Mouse (Mus musculus): ENCODE results near the gene Ttc9c. TPM values are rescaled to one million over a fixed set of nuclear protein-coding genes. Genes with fewer than 3 reads are reported as not detected.
"Not testable (repeated sequence)": the region's sequence is repeated elsewhere in the genome, so short reads cannot be mapped to it uniquely, and the experiment has no call there.

Ttc9c gene
- polyA plus RNA-seq, 1 experiment from 2014 or later, result 22.5 TPM

DNA sequence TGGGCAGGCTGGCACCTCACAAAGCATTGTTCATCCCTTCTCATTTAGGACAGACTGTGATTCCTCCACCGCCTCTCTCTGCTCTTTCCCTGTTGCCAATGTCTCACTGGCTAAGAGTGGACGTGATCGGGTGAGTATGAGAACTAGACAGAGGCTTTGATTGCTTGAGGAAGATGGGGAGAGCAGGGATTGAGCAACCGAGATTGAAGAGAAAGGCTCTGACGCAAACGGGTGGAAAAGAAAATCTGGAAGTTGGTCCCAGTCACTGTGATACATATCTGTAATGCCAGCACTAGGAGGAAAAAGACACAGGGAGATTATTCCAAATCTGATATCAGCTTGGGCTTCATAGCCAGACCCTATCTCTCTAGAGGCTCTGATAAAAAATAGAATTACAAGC is 23.8 kb upstream of the Ttc9c start:
- Histone ChIP-seq H3K9me3 (replicated peaks) (no peaks in the 10 kb centered on the region), H3K36me3 (replicated peaks) (peaks cover 38% of the 10 kb centered on the region), H3K27ac (replicated peaks) (no peak overlapping the region), H3K27me3 (no peaks in the 10 kb centered on the region), H3K4me1 (replicated peaks) (peaks cover 40% of the 10 kb centered on the region), H3K4me3 (replicated peaks) (no peak overlapping the region), H3K4me2 (no peak overlapping the region), H3K9ac (no peak overlapping the region)
- 66% methylated on average over 6 of the region's 6 CpGs for WGBS (ENCODE audit: insufficient replicate concordance)
- no peak for ATAC-seq (ENCODE audit: insufficient read depth)

DNA sequence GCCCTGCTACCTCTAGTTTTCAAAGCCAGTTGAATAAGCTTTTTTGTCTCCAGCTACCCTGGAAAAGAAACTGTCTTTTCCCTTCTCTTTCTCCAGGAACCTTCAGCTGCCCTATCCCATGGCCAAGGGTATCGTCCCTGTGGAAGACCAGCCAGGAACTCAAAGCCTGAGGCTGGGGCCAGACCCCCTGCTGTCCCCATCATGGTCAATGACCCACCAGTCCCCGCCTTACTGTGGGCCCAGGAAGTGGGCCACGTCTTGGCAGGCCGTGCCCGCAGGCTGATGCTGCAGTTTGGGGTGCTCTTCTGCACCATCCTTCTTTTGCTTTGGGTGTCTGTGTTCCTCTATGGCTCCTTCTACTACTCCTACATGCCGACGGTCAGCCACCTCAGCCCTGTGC is 21.9 kb upstream of the Ttc9c start:
- Histone ChIP-seq H3K36me3 (replicated peaks) (peaks cover 22% of the 10 kb centered on the region), H3K4me3 (replicated peaks) (peak overlapping the region; percentile 65), H3K27ac (replicated peaks) (0 out of 2 replicates have a peak overlapping the region, but pooled peaks have one; percentile 31), H3K9ac (peak overlapping the region; percentile 66; the same call in 1 of the 2 replicates), H3K4me1 (replicated peaks) (peaks cover 48% of the 10 kb centered on the region), H3K9me3 (replicated peaks) (no peaks in the 10 kb centered on the region), H3K4me2 (peak overlapping the region; percentile 86), H3K27me3 (no peaks in the 10 kb centered on the region)
- no peak for ATAC-seq (ENCODE audit: insufficient read depth)
- WGBS (ENCODE audit: insufficient replicate concordance), result 69% methylated on average over 7 of the region's 7 CpGs

DNA sequence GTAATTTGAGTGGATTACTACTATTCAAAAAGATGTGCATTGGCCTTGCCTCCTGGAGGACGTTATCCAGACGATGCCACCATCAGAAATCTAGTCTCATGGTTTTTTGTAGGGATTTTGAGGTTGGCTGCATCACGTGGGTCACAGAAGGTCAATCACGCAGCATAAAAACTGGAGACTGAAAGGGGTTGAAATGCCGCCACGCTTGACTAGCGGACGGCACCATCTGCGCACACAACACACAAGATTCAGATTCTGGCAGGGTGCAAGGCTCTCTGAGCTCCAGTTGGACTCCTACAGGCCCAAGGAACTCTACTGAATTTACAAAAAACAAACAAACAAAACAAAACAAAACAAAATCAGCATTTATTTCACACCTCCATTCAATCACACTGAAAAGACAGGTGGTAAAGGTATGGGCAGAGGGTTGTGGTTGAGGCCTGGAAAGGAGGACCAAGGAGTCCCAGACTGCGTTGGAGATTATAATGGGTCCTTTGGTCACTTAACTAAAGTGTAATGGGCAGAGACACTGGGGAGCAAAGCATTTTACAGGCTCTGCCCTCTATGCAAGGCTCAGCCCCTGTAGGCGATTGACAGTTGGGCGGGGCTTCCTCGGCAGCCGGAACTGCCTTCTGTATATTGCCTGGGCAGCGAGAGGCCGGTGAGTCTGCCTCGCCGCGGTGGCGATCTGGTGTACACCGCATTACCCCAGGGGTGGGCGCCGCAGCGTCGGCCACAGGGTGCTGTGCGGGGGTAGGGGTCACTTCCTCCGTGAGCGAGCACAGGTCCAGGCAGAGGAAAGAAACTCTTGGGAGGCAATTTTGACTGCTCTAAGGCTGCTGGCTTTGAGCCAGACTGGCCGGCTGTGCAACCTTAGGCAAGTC is 21.0 kb upstream of the Ttc9c start:
- H3K27ac ChIP-seq (replicated peaks), result peak overlapping the region; percentile 31; the same call in 1 of the 2 replicates
- H3K4me2 ChIP-seq, result peak overlapping the region; percentile 86
- ATAC-seq (ENCODE audit: insufficient read depth), result peak; percentile 71
- H3K4me1 ChIP-seq (replicated peaks), result peaks cover 48% of the 10 kb centered on the region
- WGBS (ENCODE audit: insufficient replicate concordance), result 26% methylated on average over 29 of the region's 29 CpGs
- H3K36me3 ChIP-seq (replicated peaks), result peaks cover 23% of the 10 kb centered on the region
- H3K9me3 ChIP-seq (replicated peaks), result no peaks in the 10 kb centered on the region
- peak overlapping the region; percentile 65 for H3K4me3 ChIP-seq (replicated peaks)
- H3K27me3 ChIP-seq, result no peaks in the 10 kb centered on the region
- peak overlapping the region; percentile 66 for H3K9ac ChIP-seq

DNA sequence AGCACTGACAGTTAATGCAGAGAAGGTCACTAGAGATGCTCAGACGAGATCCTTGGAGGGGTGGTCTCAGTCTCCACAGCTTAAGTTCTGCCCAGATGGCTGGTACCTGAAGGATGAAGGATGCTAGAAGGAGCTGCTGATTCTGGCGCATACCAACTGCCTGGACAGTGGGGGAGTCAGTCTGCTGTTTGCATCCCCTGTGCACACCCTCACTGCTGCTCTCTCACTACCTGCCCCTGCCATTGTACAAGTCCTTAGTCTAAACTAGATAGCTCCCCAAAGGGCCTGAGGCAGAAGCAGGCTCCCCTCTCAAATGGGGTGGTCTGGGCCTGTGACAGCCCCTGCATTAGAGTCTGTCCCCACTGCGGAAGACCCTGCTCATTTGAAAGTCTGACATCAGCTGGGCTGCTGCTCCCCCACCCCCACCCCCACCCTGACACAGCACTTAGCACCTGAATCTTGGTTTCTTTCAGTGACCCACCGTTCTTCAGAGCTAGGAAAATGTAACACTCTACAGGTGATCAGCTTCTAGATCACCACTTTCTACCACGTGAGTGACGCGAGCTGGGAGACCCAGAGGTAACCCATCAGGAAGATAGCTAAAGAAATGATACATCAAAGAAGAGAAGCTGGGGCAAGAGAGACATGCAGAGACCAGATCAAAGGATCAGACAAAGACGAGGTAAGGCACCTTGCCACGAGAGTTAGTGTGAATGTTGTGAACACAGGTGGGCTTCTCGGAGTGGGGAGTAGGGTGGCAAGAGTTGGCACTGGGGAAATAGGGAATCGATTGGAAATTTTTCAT is 20.2 kb upstream of the Ttc9c start, which contains the start of gene Gng3:
Gng3 (minus strand) TSS at position 92 of the 805 bp plus-strand sequence.
- ATAC-seq (ENCODE audit: insufficient read depth), result no peak
- H3K9ac ChIP-seq, result peak within 1 kb of the TSS; percentile 66

DNA sequence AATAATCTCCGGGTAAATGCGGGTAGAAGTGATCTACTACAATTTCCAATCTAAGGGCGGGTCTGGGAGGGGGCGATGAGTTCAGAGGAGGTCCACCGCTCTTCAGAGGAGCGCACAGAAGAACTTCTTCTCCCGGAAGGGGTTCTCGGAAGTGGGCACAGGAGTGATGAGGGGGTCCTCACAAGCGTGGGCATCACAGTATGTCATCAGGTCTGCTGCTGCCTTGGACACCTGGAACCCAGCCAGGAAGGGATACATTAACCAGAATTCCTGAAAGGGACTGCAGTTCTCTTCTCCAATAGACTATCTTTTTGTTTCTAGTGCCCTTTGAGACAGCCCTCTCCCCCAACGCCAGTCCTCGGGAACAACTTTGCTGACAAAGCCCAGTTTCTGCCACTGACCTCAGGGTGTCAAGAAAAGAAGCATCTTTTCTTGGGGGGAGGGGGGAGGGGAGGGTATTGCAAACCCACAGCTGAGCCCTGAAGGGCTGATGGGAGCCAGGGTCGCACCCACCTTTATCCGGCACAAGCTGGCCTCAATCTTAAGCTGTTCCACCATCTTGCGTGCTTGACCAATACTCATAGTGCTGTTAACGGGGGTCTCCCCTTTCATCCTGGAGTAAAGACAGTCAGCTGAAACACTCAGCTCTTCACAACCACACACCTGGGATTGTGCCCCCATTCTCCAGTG is 19.1 kb upstream of the Ttc9c start:
- H3K9ac ChIP-seq, result peak overlapping the region; percentile 66
- peak; percentile 5; the same call in 1 of the 2 replicates for ATAC-seq (ENCODE audit: insufficient read depth)
- no peaks in the 10 kb centered on the region for H3K9me3 ChIP-seq (replicated peaks)
- WGBS (ENCODE audit: insufficient replicate concordance), result 21% methylated on average over 15 of the region's 15 CpGs
- peak overlapping the region; percentile 85 for H3K27ac ChIP-seq (replicated peaks)
- H3K4me1 ChIP-seq (replicated peaks), result peaks cover 45% of the 10 kb centered on the region
- peak overlapping the region; percentile 89 for H3K4me2 ChIP-seq
- no peaks in the 10 kb centered on the region for H3K27me3 ChIP-seq
- H3K4me3 ChIP-seq (replicated peaks), result peak overlapping the region; percentile 67
- peaks cover 40% of the 10 kb centered on the region for H3K36me3 ChIP-seq (replicated peaks)

More for the DNA sequence above, 20.2 kb upstream of the Ttc9c start, which contains the start of gene Gng3:
- Histone ChIP-seq H3K4me3 (replicated peaks) (peak within 1 kb of the TSS; percentile 67), H3K4me1 (replicated peaks) (peaks cover 45% of the 10 kb centered on the region), H3K4me2 (peak within 1 kb of the TSS; percentile 89), H3K9me3 (replicated peaks) (no peaks in the 10 kb centered on the region), H3K27me3 (no peaks in the 10 kb centered on the region), H3K36me3 (replicated peaks) (peaks cover 29% of the 10 kb centered on the region), H3K27ac (replicated peaks) (peak within 1 kb of the TSS; percentile 85)
- WGBS (ENCODE audit: insufficient replicate concordance), result 70% methylated on average over 11 of the region's 11 CpGs

DNA sequence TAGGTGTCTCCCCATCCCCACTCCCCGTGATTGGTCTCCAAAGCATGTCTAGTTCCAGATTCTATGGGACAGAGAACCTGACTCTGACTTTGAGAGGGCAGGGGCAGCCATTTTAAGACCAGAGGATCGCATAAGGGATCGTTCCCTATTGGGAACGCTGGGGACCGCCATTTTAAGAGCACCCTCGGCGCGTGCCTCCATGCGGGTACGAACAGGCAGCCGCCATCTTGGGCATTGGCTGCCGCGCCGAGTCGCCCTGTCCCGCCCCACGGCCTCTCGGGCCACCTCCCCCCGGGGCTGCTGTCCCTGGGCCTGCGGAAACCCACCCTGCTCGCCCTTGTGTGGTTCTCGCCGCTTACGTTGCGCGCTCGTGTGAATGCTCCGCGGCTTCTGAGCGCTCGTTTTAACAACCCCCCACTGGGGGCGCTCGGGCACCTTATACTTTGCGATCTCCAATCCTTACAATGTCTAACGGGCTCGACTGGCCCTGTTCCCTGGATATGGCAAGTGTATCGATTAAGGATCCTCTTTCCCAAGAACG is 18.2 kb upstream of the Ttc9c start, which contains the start of gene Bscl2:
Bscl2 (plus strand) TSS at position 217 of the 541 bp plus-strand sequence.
- peak within 1 kb of the TSS; percentile 85 for H3K27ac ChIP-seq (replicated peaks)
- H3K9ac ChIP-seq, result peak within 1 kb of the TSS; percentile 66
- ATAC-seq (ENCODE audit: insufficient read depth), result peak; percentile 64
- H3K4me3 ChIP-seq (replicated peaks), result peak within 1 kb of the TSS; percentile 67
- WGBS (ENCODE audit: insufficient replicate concordance), result 1% methylated on average over 38 of the region's 38 CpGs
- no peaks in the 10 kb centered on the region for H3K27me3 ChIP-seq
- H3K36me3 ChIP-seq (replicated peaks), result peaks cover 46% of the 10 kb centered on the region
- H3K9me3 ChIP-seq (replicated peaks), result no peaks in the 10 kb centered on the region
- H3K4me2 ChIP-seq, result peak within 1 kb of the TSS; percentile 89
- peaks cover 45% of the 10 kb centered on the region for H3K4me1 ChIP-seq (replicated peaks)

DNA sequence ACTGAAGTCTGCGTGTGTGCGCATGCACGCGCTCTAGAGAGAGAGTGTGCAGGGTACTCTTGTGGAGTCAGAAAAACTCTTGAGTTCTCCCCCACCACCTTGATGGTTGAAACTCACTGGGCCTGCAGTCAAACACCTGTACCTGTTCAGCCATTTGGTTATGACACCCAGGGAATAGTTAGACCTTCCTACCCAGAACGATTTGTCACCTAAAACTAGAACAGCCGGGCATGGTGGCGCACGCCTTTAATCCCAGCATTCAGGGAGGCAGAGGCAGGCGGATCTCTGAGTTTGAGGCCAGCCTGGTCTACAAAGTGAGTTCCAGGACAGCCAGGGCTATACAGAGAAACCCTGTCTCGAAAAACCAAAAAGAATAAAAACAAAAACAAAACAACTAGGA is 17.2 kb upstream of the Ttc9c start:
- ATAC-seq (ENCODE audit: insufficient read depth), result not testable (repeated sequence)
- 93% methylated on average over 10 of the region's 10 CpGs for WGBS (ENCODE audit: insufficient replicate concordance)

DNA sequence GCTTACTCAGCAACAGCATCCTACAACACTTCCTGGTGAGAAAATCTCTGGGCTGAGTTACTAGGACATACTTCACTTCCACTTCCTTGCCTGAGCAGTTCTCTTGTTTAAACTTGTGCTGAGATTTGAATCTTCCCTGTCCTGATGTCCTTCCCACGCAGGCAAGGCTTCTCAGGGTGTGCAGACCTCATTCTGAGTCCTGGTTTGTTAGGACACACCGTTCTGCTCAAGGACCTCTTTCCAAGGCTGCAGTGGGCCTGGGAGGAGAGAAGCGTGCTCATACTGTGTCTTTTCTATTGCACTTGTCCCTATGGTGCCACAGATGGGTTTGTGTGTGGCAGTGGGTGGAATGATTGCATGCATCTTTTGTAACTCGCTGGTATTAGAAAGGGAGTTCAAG is 13.8 kb upstream of the Ttc9c start:
- Histone ChIP-seq H3K9ac (no peak overlapping the region), H3K36me3 (replicated peaks) (peaks cover 82% of the 10 kb centered on the region), H3K9me3 (replicated peaks) (no peaks in the 10 kb centered on the region), H3K27me3 (no peaks in the 10 kb centered on the region), H3K4me3 (replicated peaks) (no peak overlapping the region), H3K4me2 (no peak overlapping the region), H3K4me1 (replicated peaks) (peaks cover 14% of the 10 kb centered on the region), H3K27ac (replicated peaks) (0 out of 2 replicates have a peak overlapping the region, but pooled peaks have one; percentile 10)
- no peak for ATAC-seq (ENCODE audit: insufficient read depth)
- WGBS (ENCODE audit: insufficient replicate concordance), result 90% methylated on average over 4 of the region's 4 CpGs

More for the DNA sequence above, 17.2 kb upstream of the Ttc9c start:
- peaks cover 51% of the 10 kb centered on the region for H3K36me3 ChIP-seq (replicated peaks)
- not testable (repeated sequence) for H3K9ac ChIP-seq; H3K4me3 ChIP-seq (replicated peaks); H3K9me3 ChIP-seq (replicated peaks); H3K4me2 ChIP-seq; H3K27me3 ChIP-seq; H3K27ac ChIP-seq (replicated peaks)
- H3K4me1 ChIP-seq (replicated peaks), result peaks cover 42% of the 10 kb centered on the region

DNA sequence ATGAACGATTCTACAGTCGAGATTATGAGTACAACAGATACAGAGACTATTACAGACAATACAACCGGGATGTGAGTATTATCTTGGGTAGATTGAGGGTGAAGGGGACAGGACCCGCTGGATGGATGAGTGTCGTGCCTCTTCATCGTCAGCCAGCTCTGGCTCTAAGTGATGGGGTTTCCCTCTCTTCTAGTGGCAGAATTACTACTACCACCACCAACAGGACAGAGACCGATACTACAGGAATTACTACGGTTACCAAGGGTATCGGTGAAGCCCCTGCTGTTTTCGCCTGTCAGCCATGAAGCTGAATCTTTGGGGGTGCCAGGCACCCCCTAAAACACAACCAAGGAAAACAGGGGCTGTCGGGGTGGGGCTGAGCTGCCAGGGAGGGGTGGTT is 12.1 kb upstream of the Ttc9c start:
- Histone ChIP-seq H3K27ac (replicated peaks) (no peak overlapping the region), H3K4me1 (replicated peaks) (peaks cover 5% of the 10 kb centered on the region; the same call in 1 of the 2 replicates), H3K9me3 (replicated peaks) (no peaks in the 10 kb centered on the region), H3K9ac (no peak overlapping the region), H3K4me2 (no peak overlapping the region), H3K36me3 (replicated peaks) (peaks cover 98% of the 10 kb centered on the region), H3K27me3 (no peaks in the 10 kb centered on the region), H3K4me3 (replicated peaks) (no peak overlapping the region)
- WGBS (ENCODE audit: insufficient replicate concordance), result 85% methylated on average over 11 of the region's 11 CpGs
- no peak for ATAC-seq (ENCODE audit: insufficient read depth)

DNA sequence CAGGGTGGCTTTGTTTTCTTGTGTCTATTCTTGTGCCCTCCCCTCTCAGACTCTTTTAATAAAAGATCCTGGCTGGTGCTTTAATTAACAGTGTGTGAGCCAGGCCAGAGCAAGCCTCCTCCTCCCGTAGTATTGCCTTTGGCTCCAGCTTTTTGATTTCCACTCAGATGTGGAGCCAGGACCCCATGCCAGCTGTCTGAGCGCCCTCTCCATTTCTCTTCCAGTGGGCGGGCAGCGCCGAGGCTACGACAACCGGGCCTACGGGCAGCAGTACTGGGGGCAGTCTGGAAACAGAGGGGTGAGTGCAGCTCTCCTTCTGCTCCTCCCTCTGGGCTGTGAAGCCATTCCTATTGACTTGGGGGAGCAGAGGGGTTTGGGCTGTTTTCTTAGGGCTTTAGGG is 11.5 kb upstream of the Ttc9c start:
- H3K4me3 ChIP-seq (replicated peaks), result no peak overlapping the region
- peaks cover 5% of the 10 kb centered on the region; the same call in 1 of the 2 replicates for H3K4me1 ChIP-seq (replicated peaks)
- H3K4me2 ChIP-seq, result no peak overlapping the region
- WGBS (ENCODE audit: insufficient replicate concordance), result 96% methylated on average over 8 of the region's 8 CpGs
- H3K9ac ChIP-seq, result no peak overlapping the region
- H3K27me3 ChIP-seq, result no peaks in the 10 kb centered on the region
- no peaks in the 10 kb centered on the region for H3K9me3 ChIP-seq (replicated peaks)
- H3K36me3 ChIP-seq (replicated peaks), result peaks cover 99% of the 10 kb centered on the region
- no peak overlapping the region for H3K27ac ChIP-seq (replicated peaks)
- no peak for ATAC-seq (ENCODE audit: insufficient read depth)

Data from liver, embryonic 15.5 days (tissue).